Mouse (Mus musculus) bone marrow, adult 2 months (tissue): Measurements from ENCODE around the gene Cmc2.

ENCODE experiments used
- CTCF ChIP-seq: fragments of 200-500 bp; IDR thresholded peaks from 2 replicates; pipeline ENCODE4 v1.5.1; 2011; ENCODE audit warnings: low read length, control low read depth; ENCODE audit not compliant: control insufficient read depth, insufficient read depth
- POLR2A ChIP-seq: fragments of 200-500 bp; IDR thresholded peaks from 2 replicates; pipeline ENCODE4 v1.6.1; 2011; ENCODE audit warnings: low read depth, mild to moderate bottlenecking, control low read depth, low read length, borderline replicate concordance; ENCODE audit not compliant: control insufficient read depth

DNA sequence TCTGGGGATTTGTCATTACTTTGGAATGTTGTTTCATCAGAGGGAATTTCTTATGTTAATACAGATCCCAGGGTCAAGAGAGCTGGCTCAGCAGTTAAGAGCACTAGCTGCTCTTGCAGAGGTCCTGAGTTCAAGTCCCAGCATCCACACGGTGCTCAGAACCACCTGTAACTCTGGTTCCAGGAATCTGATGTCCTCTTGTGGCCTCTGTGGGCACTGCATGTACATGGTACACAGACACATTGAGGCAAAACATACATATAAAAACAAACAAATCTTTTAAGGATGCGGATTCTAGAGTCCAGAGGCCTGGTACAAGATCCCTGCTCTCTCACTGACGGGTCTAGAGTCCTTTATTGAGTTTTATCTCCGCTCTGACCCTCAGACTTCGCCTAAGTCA is 7.3 kb upstream of the Cmc2 start:
- TF ChIP-seq CTCF (no peak), POLR2A (no peak)
